Comparison of ENCODE assay signal across 16 mouse cellular contexts in genomic region chr14:11772736-11773135, GRCm38 (mm10).
"Had no signal": no experiment of that assay in that cellular context is flagged by ENCODE, and none has a peak within 500 bp of the region (broad histone marks: within the 10 kb centered on the region; RNA-seq: fewer than 3 reads in every experiment).

No protein-coding gene starts in this region.

- DNase-seq: retina, postnatal 1 day; right cerebral cortex, adult 18-20 months; right cerebral cortex, postnatal 14 days; right cerebral cortex, postnatal 25 days; right cerebral cortex, postnatal 4 days; spleen, adult 18-20 months; thymus, adult 18-20 months; thymus, adult 2 months; thymus, postnatal 14 days; thymus, postnatal 25 days; thymus, postnatal 36 days; thymus, postnatal 4 days had no signal

- H3K9me3 ChIP-seq: neural tube, embryonic 13.5 days; neural tube, embryonic 15.5 days; stomach, embryonic 15.5 days had no signal

- H3K27me3 ChIP-seq: neural tube, embryonic 13.5 days; neural tube, embryonic 15.5 days; stomach, embryonic 15.5 days had no signal

- H3K36me3 ChIP-seq: neural tube, embryonic 13.5 days; neural tube, embryonic 15.5 days; stomach, embryonic 15.5 days had no signal

- H3K9ac ChIP-seq: neural tube, embryonic 13.5 days; neural tube, embryonic 15.5 days; stomach, embryonic 15.5 days had no signal

- H3K27ac ChIP-seq: neural tube, embryonic 13.5 days; neural tube, embryonic 15.5 days; stomach, embryonic 15.5 days; stomach, postnatal 0 days had no signal

- H3K4me2 ChIP-seq: neural tube, embryonic 13.5 days; neural tube, embryonic 15.5 days; stomach, embryonic 15.5 days had no signal

- H3K4me3 ChIP-seq: neural tube, embryonic 13.5 days; neural tube, embryonic 15.5 days; stomach, embryonic 15.5 days had no signal
